Mouse (Mus musculus) hindbrain, embryonic 13.5 days (tissue): ENCODE data around the gene E2f2. TPM values are rescaled to one million over a fixed set of nuclear protein-coding genes. Genes with fewer than 3 reads are reported as not detected.
A peak's percentile ranks its signal among the peaks of the same experiment; 100 is the strongest.

Source experiments
- ATAC-seq: fragments of 200-750 bp; cut with Nextera tagmentation; 2 replicates; pipeline ENCODE4 v1.8.0; 2017; ENCODE audit warnings: moderate TSS enrichment; ENCODE audit not compliant: low FRiP score
- H3K27ac ChIP-seq: fragments of 300-500 bp; sonication (generic); 2 replicates; pipeline ENCODE4 v1.5.1; 2015; ENCODE audit warnings: inconsistent platforms, mild to moderate bottlenecking, moderate library complexity
- H3K27me3 ChIP-seq: fragments of 300-500 bp; sonication (generic); 2 replicates; pipeline ENCODE4 v1.6.1; 2015; ENCODE audit warnings: mild to moderate bottlenecking, inconsistent platforms
- H3K36me3 ChIP-seq: fragments of 300-500 bp; sonication (generic); 2 replicates; pipeline ENCODE4 v1.6.1; 2015; ENCODE audit warnings: mild to moderate bottlenecking, inconsistent platforms
- H3K4me1 ChIP-seq: fragments of 300-500 bp; sonication (generic); replicated peaks from 2 replicates; pipeline ENCODE4 v1.6.1; 2015; ENCODE audit warnings: inconsistent platforms
- H3K4me2 ChIP-seq: fragments of 300-500 bp; sonication (generic); 2 replicates; pipeline ENCODE4 v1.6.1; 2015; ENCODE audit warnings: inconsistent platforms, mild to moderate bottlenecking, moderate library complexity
- H3K4me3 ChIP-seq: fragments of 300-500 bp; sonication (generic); 2 replicates; pipeline ENCODE4 v1.5.1; 2015; ENCODE audit warnings: mild to moderate bottlenecking, inconsistent platforms
- H3K9ac ChIP-seq: fragments of 300-500 bp; sonication (generic); 2 replicates; pipeline ENCODE4 v1.6.1; 2015; ENCODE audit warnings: mild to moderate bottlenecking, inconsistent platforms
- H3K9me3 ChIP-seq: fragments of 300-500 bp; sonication (generic); 2 replicates; pipeline ENCODE4 v1.6.1; 2016; ENCODE audit warnings: inconsistent platforms
- WGBS: fragments of 180-500 bp; shearing (Covaris S2); methylation state at CpG from one replicate; pipeline ENCODE4 v1.1.7; 2015; 5-methylcytosine and 5-hydroxymethylcytosine counted together
- polyA plus RNA-seq: library from polyadenylated mRNA; unstranded; fragments of >200 nt; fragmentation: Nextera tagmentation; extraction: Ambion mirVana; gene quantifications from 2 replicates; pipeline ENCODE4 v1.2.1, GENCODE M21; 2015

Gene E2f2
- polyA plus RNA-seq, 1 experiment from 2014 or later: 2.7 TPM

DNA sequence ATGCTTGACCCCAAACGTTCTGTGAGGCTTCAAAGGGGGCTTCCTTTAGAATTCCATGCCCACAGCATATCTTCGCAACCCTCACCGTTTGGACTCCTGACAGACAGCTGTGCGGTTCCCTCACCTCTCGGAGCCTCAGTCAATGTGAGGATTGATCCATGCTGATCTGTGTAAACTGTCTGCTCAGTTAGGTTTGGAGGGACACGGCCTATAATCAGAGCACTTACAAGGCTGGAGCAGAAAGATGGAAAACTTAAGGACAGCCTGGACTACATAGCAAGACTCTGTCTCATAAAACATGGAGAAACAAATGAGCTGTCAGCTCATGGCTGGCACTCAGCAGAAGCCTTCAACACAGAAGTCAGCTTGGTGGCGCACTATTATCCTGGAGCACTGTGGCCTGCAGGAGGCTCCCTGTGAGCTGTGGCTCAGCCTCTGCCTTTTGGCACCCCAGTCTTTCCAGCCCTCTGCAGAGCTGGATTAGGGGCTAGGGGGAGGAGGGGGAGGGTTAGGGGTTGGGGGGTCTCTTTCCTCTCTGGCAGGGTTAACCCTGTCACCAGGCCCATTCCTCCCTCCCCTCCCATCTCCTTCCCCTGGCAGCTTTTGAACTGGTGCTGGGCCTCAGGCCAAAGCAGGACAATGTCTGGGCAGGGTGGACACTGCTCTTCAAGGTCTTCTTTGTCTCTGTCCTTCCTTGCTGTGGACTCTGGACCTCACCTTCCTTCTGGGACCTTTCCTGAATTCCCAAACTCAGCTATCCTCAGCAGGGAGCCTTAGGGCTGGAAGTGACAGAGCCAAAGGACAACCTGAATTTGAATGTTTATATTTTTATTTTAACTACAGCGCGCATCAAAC, 36.1 kb upstream of the E2f2 start:
- Histone ChIP-seq H3K9me3 (no peaks in the 10 kb centered on the region), H3K27ac (peak overlapping the region; percentile 96), H3K4me1 (peaks cover 61% of the 10 kb centered on the region), H3K4me2 (peak overlapping the region; percentile 60), H3K27me3 (no peaks in the 10 kb centered on the region), H3K4me3 (no peak overlapping the region; the same call in 1 of the 2 replicates), H3K9ac (peak overlapping the region; percentile 76), H3K36me3 (no peaks in the 10 kb centered on the region)
- no peak for ATAC-seq
- WGBS: 23% methylated on average over 9 of the region's 9 CpGs

DNA sequence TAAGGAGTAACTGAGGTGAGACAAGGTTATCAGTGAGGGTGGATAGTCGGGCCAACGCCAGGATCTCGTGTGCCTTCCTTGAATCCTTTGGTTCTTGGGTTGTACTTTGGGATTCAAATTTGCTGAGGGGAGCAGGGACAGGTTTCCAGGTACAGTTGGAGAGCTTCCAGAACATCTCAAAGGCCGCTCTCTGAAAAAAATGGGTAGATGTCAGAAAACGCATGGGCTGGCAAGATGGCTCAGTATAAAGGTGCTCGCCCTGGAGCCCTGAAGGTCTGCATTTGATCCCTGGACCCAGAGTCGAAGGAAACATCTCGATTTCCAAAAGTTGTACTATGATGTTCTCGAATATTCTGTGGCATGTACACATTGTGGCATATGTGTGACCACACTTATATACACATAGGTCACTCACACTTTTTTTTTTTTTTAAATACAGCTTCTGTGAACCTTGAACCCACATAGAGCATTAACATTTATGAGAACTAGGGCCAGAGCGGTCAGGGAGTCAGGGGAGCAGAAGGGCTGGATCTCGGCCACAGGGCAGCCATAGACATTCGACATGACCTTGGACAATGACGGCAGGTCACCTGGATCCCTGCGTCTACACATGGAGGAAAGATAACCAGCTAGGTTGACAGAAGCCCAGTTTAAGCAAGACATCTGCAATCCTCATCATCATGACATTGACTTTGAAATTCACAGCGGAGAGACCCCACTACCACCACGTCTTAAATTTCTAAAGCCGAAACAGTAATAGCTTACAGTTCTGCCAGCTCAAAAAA, 32.7 kb upstream of the E2f2 start:
- 52% methylated on average over 17 of the region's 17 CpGs for WGBS
- ATAC-seq: no peak
- Histone ChIP-seq H3K27ac (peak overlapping the region; percentile 87), H3K9me3 (no peaks in the 10 kb centered on the region), H3K27me3 (no peaks in the 10 kb centered on the region), H3K36me3 (no peaks in the 10 kb centered on the region), H3K4me1 (peaks cover 77% of the 10 kb centered on the region), H3K4me2 (peak overlapping the region; percentile 54; the same call in 1 of the 2 replicates), H3K4me3 (no peak overlapping the region), H3K9ac (no peak overlapping the region)

DNA sequence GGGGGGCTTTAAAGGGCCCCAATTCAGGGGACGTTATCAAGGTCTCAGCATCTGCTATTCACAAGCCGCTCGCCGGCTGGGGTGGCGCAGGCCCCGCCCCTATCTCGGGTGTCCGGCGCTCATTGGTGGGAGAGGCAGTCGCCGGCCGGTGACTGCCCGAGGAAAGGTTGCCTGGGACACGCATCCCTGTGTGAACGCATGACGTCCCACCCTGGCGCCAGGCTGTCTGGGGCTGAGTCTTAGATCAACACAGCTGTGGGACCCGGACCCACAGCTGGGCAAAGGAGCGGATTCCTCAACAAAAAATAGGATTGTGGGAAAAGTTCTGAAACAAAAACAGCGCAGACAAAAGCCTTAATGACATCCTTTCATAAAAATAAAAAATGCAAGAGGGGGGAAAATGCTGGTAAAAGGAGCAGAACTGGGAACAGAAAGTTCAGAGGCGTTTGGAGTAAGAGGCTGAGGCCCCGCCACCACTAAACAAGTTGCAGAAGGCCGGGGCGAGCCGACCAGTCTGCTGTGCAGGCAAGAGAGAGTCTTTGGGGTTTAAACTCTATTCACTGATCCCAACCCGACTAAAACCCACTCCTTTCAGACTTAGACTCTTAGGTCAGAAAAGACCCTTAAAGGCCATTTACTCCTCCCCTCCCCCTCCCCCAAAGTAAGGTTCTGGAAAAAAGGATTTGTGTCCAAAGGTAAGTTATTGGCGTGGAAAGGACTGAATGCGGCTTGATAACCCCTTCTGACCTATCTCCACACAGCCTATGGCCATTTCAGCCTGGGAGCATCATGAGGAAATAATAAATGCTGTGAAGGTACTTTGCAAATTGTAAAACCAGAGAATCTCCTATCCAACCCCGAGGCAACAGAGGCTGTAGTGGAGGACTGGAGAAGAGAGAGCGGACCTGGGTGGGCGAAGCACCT, 31.6 kb upstream of the E2f2 start:
- Histone ChIP-seq H3K27ac (peak overlapping the region; percentile 87), H3K9ac (peak overlapping the region; percentile 49; the same call in 1 of the 2 replicates), H3K4me3 (peak overlapping the region; percentile 27), H3K9me3 (no peaks in the 10 kb centered on the region), H3K27me3 (peaks cover 10% of the 10 kb centered on the region; the same call in 1 of the 2 replicates), H3K4me1 (peaks cover 75% of the 10 kb centered on the region), H3K36me3 (no peaks in the 10 kb centered on the region), H3K4me2 (peak overlapping the region; percentile 54)
- WGBS: 4% methylated on average over 31 of the region's 31 CpGs
- ATAC-seq: peak; percentile 83

DNA sequence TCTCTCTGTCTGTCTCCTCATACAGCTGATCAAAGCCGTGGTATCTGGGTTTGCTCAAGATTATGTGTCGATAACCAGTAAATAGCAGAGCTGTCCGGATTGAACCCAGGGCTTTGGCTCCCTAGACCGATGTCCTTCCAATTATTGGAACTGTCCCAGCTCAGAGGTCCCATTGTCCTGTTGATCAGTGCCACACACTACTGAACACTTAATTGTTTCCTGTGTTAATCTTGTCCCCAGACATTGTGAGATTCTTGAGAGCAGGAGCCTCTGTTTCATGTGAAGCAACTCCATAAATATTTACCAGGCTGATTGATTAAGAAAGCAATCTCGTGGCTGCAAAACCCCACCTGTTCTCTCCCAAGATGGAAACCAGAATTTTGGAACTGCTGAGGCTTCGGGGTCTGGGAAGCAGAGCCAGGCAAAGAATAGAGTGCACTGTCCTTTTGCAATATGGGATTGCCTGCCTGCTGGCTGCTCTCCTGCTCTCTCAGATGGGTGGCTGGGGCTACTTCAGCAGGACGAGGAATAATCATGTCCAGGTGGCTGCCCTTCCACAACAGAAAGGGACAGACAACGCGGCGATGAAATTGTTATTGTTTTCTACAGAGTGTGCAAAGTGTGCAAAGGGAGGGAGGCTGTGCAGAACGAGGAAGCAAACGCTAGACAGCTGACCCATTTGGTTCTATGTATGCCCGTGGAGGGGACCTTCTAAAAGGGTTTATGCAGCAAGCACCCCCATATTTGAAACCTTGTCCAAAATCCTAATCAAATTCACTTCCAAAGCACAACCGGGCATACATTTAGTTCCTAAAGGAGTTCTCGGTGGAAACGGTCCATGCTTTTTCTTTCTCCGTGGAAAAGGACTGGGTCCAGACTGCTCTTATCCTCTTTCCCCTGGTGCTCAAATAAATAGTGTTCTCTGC, 29.7 kb upstream of the E2f2 start:
- 8% methylated on average over 17 of the region's 17 CpGs for WGBS

DNA sequence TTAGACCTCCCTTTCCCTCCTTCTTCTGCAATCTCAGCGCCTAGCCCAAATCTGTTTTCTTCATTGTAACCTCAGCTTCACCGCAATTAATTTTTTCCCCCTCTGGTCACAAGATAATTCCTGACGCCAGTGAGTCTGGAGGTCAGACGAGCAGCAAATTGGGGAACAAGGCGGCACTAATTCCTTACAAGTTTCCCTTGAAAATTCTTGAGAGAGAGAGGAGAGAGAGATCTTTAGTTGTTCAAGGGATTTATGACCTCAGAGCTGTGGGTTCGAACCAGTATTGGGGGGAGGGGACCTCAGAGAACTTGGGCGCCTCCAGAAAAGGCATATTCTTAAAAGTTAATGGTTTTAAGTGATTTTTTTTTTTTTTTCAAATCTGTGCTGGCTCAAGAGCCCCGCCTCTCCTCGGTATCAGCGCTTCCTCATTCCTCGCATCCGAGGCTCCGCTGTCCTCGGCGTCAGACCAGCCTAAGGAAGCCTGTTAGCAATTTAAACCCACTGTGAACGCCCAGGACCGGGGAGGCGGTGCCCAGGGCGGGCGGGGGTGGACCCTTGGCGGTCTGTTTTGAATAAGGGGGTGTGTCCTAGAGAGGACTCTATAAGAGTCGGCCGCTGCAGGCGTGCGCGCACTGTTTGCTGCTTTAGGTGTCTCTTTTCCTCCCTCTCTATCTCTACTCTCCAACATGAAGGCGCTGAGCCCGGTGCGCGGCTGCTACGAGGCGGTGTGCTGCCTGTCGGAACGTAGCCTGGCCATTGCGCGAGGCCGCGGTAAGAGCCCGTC, 28.8 kb upstream of the E2f2 start, which contains the start of gene Id3:
Id3 (plus strand) TSS at position 305 of the 784 bp plus-strand sequence.
- no peaks in the 10 kb centered on the region for H3K9me3 ChIP-seq
- ATAC-seq: peak; percentile 82
- no peaks in the 10 kb centered on the region for H3K36me3 ChIP-seq
- peaks cover 90% of the 10 kb centered on the region for H3K4me1 ChIP-seq
- under 1% methylated on average over 39 of the region's 39 CpGs for WGBS
- H3K27me3 ChIP-seq: peaks cover 21% of the 10 kb centered on the region; the same call in 1 of the 2 replicates
- peak within 1 kb of the TSS; percentile 63 for H3K4me3 ChIP-seq
- peak within 1 kb of the TSS; percentile 89 for H3K4me2 ChIP-seq
- H3K9ac ChIP-seq: peak within 1 kb of the TSS; percentile 87
- peak within 1 kb of the TSS; percentile 91 for H3K27ac ChIP-seq

More for the DNA sequence above, 29.7 kb upstream of the E2f2 start:
- H3K27me3 ChIP-seq: peaks cover 21% of the 10 kb centered on the region; the same call in 1 of the 2 replicates
- peak overlapping the region; percentile 89 for H3K4me2 ChIP-seq
- peak overlapping the region; percentile 87 for H3K9ac ChIP-seq
- ATAC-seq: no peak
- H3K4me1 ChIP-seq: peaks cover 83% of the 10 kb centered on the region
- H3K4me3 ChIP-seq: peak overlapping the region; percentile 63; the same call in 1 of the 2 replicates
- H3K36me3 ChIP-seq: no peaks in the 10 kb centered on the region
- H3K9me3 ChIP-seq: no peaks in the 10 kb centered on the region
- peak overlapping the region; percentile 87 for H3K27ac ChIP-seq

DNA sequence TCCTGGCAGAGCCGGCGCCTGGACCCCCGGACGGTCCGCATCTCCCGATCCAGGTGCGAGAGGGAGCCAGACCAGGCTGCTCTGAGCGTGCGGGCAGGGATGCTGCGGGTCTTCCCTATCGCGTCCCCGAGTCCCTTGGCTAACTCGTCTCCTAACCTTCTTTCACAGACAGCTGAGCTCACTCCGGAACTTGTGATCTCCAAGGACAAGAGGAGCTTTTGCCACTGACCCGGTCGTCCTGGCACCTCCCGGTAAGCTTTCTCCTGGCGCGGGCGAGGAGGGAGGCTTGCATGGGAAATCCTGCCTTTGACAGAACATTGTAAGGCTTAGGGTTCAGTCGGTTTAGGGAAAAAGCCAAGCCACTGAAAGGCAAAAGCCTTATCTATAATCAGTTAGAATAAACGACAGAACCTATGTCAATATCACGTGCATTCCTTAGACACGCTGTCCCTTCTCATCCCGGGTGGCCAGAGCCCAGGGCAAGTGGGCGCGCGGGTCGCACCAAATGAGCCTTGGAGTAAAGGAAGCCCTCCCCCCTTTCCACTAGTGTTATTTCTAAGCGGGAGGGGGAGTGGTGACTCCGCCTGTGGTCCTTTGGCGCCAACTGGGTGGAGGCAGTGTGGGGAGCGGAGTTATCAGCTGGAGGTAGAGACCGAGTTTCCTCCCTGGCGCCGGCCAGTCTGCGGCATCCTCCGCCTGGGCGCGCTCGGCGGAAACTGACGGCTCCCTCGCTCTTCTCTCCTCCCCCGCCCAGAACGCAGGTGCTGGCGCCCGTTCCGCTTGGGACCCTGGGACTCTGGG, 27.9 kb upstream of the E2f2 start:
- peaks cover 21% of the 10 kb centered on the region; the same call in 1 of the 2 replicates for H3K27me3 ChIP-seq
- H3K9ac ChIP-seq: peak overlapping the region; percentile 87
- WGBS: under 1% methylated on average over 50 of the region's 50 CpGs
- no peak; the same call in 1 of the 2 replicates for ATAC-seq
- peak overlapping the region; percentile 91 for H3K27ac ChIP-seq
- H3K4me3 ChIP-seq: peak overlapping the region; percentile 63
- H3K9me3 ChIP-seq: no peaks in the 10 kb centered on the region
- H3K4me2 ChIP-seq: peak overlapping the region; percentile 89
- H3K4me1 ChIP-seq: peaks cover 89% of the 10 kb centered on the region
- no peaks in the 10 kb centered on the region for H3K36me3 ChIP-seq

DNA sequence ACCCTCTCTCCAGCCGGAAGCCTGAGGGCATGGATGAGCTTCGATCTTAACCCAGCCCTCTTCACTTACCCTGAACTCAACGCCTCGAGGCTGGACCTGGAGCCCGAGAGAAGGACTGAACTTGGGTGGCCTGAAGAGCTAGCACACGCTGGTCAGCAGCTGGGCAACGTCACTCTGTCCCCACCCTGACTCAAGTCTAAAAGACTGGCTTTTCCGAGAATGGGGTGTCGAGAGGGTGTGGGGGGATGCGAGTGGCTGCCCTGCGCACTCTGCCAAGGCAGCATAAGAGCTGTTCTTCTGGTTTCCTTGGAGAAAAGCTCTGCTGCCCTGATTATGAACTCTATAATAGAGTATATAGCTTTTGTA, 27.3 kb upstream of the E2f2 start:
- Histone ChIP-seq H3K9ac (peak overlapping the region; percentile 87), H3K9me3 (no peaks in the 10 kb centered on the region), H3K4me1 (peaks cover 83% of the 10 kb centered on the region), H3K36me3 (no peaks in the 10 kb centered on the region), H3K4me3 (peak overlapping the region; percentile 63), H3K27ac (peak overlapping the region; percentile 91), H3K27me3 (peaks cover 21% of the 10 kb centered on the region; the same call in 1 of the 2 replicates), H3K4me2 (peak overlapping the region; percentile 89)
- WGBS: 1% methylated on average over 11 of the region's 11 CpGs
- no peak for ATAC-seq

DNA sequence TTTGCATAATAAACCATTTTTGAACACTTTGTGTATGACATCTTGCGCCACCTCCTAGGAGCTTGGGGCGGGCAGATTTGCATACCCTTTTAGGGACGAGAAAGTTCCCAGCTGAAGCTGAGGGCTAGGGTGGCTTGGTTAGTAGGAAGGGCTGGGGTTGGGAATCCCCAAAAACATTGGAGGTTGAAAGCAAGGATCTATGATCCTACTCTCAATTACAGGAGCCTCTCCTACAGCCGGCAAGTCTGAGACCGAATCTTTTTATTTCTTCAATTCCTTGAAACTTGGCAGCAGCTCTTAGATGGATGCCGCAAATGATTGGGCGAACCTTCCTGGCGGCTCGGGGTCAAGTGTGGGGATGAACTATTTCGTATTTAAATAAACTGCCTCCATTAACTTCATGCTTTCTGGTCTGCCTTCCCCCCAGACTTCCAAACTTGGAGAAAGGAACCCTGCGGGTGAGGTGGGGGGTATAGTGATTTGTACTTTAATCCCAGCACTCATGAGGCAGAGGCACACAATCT, 26.8 kb upstream of the E2f2 start:
- Histone ChIP-seq H3K4me1 (peaks cover 81% of the 10 kb centered on the region), H3K9me3 (no peaks in the 10 kb centered on the region), H3K36me3 (no peaks in the 10 kb centered on the region), H3K27ac (peak overlapping the region; percentile 91), H3K4me3 (peak overlapping the region; percentile 63), H3K9ac (peak overlapping the region; percentile 87), H3K27me3 (peaks cover 21% of the 10 kb centered on the region; the same call in 1 of the 2 replicates), H3K4me2 (peak overlapping the region; percentile 89)
- WGBS: 10% methylated on average over 11 of the region's 11 CpGs
- ATAC-seq: no peak

DNA sequence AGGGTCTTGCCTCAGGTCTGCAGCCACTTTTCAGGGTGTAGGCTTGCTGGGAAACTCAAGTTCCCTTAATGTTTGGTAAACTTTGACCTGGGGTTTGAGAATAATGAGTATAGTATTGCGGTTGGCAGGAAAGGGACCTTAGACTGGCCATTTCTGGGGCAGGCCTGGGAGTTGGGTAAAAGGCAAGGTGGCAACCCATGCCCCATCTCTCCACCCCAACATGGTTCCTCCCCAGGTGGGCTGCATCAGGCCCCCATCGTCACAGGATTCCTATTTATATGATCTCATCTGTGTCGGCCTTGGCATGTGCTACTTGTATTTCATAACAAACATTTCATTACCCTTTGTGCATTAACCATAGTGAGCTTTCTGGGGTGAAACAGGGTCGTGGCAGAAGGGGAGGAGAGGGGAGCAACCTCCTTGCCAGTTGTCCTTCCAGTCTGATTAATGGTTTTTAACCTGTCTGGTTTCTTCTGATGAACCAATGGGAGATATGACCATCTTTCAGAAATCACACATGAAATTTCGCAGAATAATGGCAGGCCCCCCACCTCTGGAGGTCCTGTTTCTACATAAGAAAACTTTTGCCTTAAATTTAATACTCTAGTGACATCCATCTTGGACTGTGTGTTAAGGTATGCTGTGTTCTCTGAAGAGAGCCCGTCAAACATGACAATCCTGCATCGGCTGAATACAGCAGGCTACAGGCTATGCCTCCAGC, 26.0 kb upstream of the E2f2 start:
- 11% methylated on average over 7 of the region's 7 CpGs for WGBS
- peak overlapping the region; percentile 89 for H3K4me2 ChIP-seq
- H3K4me3 ChIP-seq: peak overlapping the region; percentile 63
- H3K9ac ChIP-seq: peak overlapping the region; percentile 87; the same call in 1 of the 2 replicates
- no peaks in the 10 kb centered on the region for H3K36me3 ChIP-seq
- peaks cover 77% of the 10 kb centered on the region for H3K4me1 ChIP-seq
- ATAC-seq: no peak
- H3K9me3 ChIP-seq: no peaks in the 10 kb centered on the region
- H3K27me3 ChIP-seq: peaks cover 21% of the 10 kb centered on the region; the same call in 1 of the 2 replicates
- H3K27ac ChIP-seq: peak overlapping the region; percentile 91
